Mouse (Mus musculus): ENCODE results near the gene Ston2.

The Ston2 gene

GRCm38 (mm10) chr12:91751893-91752597 lies 36.1 kb downstream of the Ston2 start:
- in situ Hi-C loops (cut with MboI, MseI): no loop called here

DNA sequence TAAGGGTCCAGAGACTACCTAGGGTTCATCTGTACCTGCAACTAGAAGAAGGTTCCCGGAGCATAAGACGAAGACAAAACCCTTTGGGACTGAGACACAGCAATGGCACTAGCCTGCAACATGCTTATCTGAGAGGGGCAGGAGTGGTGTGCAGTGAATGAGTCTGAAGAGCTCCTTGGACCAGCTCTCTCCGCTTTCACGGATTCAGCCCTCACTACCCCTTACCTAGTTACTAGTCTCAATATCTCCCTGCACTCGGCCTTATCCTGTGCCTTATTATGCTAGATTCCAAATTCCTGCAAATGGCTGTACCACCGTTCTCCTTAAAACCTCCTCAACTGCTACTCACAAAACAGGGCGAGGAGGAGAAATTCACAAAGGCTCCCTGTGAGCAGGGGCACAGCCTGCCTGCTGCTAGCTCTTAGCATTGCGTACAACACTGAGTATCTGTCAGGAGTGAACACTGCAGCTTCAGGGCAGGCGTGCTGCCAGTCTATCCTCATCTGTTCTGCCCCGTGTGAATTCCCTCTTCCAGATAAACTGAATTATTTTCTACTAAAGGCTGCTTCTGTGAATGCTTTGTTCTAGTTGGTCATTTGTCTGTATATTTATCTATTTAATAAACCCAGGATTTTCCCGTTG lies 38.5 kb downstream of the Ston2 start:
- in situ Hi-C loops (cut with MboI, MseI): loop anchor here (25.0 kb wide), 1 partner anchor 1012 kb away; the partner anchor contains the start of gene Dio2

DNA sequence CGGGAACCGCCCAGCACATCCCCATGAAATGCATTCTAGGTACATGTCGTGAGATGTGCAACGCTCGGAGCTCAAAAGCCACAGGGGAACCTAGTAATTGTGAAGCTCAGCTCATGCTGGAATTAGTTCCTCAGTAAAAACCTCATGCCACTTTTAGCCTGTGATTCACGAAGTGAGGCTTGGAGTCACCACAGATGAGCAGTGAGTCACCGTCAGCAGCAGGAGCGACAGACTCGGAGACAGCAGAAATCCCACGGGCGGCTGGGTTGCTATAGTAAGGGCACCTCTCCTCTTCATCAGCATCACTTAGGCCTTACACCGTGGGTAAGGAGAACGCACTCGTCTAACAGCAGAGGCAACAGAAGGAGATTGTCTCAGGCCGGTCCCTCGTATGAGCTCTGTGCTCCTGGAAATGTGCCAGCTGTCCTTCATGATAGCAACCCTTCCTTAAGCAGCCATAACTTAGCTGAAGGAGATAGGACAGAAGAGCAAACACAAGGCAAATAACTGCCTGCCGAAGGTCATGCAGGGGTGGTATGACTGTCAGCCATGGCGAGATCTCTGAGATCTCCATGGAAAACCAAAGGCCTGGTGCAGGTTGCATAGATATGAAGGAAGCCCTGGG lies 39.8 kb downstream of the Ston2 start:
- in situ Hi-C loops (cut with MboI, MseI): loop anchor here (25.0 kb wide), 1 partner anchor 1011 kb away; the partner anchor contains the start of gene Dio2

DNA sequence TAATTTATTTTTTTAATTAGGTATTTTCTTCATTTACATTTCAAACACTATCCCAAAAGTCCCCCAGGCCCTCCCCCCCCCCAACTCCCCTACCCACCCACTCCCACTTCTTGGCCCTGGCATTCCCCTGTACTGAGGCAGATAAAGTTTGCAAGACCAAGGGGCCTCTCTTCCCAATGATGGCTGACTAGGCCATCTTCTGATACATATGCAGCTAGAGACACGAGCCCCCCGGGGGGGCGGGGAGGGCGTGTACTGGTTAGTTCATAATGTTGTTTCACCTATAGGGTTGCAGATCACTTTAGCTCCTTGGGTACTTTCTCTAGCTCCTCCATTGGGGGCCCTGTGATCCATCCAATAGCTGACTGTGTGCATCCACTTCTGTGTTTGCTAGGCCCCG lies 41.3 kb downstream of the Ston2 start:
- in situ Hi-C loops (cut with MboI, MseI): loop anchor here (25.0 kb wide), 1 partner anchor 1010 kb away; the partner anchor contains the start of gene Dio2

GRCm38 (mm10) chr12:91745758-91746290 lies 42.4 kb downstream of the Ston2 start:
- in situ Hi-C loops (cut with MboI, MseI): loop anchor here (25.0 kb wide), 1 partner anchor 1009 kb away; the partner anchor contains the start of gene Dio2

DNA sequence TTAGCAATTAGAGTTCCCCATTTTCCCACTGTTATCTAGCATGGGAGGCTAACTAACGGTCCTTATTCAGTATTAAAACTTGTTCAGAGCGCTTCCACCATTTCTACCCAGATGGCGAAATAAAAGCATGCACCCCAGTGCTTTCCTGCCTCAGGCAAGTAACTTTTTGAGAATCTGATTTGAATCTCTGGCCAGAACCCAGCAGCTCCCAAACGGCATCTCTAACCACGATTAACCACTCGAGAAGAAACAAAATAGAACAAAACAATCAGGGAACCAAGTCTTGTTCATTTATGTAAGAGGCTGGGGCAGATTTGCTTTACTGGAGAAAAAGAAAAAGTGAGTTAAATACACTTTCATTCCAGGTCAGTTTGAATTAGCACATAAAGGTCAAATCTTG lies 44.1 kb downstream of the Ston2 start:
- in situ Hi-C loops (cut with MboI, MseI): loop anchor here (25.0 kb wide), 1 partner anchor 1007 kb away; the partner anchor contains the start of gene Dio2

DNA sequence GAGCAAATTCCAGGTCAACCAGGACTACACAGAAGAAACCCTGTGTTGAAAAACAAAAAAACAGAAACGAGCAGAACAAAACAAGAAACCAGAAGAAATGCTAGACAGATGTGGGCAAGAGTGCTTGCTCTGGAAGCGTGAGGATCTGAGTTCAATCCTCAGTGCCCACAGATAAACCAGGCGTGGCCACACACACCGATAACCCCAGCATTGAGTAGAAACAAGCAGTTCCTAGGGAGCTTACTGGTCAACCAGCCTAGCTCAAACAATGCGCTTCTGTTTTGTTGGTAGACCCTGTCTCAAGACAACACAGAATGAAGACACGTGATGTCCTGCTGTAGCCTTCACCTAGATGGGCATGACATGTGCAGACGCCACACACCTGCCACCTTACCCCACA lies 45.3 kb downstream of the Ston2 start:
- in situ Hi-C loops (cut with MboI, MseI): loop anchor here (25.0 kb wide), 1 partner anchor 1006 kb away; the partner anchor contains the start of gene Dio2

- in situ Hi-C loops (cut with MboI, MseI): loop anchor here (25.0 kb wide), 1 partner anchor 1001 kb away; the partner anchor contains the start of gene Dio2
Observed at GRCm38 (mm10) chr12:91738381-91738780, 49.8 kb downstream of the Ston2 start.

DNA sequence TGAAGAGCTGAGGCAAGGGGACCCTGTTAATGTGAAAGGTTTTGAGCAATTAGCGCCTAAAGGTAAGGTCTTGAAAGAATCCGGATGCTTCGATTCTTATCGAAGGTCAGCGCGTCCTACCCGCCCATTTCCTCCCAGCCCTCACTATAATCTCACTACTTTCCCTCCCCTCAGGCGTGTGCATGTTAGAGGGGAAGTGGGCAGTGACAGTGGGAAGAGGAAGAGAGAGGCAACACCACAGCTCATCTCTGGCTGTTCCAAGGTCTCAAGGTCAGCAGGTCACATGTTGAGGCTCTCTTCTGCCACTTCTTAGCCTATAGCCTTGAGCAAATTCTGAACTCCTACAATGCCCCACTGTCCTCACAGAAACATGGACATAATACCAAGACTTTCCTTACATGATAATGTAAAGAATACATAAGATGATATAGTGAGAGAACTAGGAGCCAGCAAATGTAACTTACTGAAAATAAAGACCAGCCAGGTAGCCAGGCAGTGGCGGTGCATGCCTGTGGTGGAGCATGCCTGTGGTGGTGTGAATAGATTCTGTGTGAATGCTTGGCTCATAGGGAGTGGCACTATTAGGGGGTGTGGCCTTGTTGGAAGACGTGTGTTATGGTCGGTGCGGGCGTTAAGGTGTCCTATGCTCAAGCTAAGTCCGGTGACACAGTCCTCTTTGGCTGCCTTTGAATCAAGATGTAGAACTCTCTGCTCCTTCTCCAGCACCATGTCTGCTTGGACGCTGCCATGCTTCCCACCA lies 51.8 kb downstream of the Ston2 start:
- in situ Hi-C loops (cut with MboI, MseI): loop anchor here (25.0 kb wide), 1 partner anchor 999 kb away; the partner anchor contains the start of gene Dio2

DNA sequence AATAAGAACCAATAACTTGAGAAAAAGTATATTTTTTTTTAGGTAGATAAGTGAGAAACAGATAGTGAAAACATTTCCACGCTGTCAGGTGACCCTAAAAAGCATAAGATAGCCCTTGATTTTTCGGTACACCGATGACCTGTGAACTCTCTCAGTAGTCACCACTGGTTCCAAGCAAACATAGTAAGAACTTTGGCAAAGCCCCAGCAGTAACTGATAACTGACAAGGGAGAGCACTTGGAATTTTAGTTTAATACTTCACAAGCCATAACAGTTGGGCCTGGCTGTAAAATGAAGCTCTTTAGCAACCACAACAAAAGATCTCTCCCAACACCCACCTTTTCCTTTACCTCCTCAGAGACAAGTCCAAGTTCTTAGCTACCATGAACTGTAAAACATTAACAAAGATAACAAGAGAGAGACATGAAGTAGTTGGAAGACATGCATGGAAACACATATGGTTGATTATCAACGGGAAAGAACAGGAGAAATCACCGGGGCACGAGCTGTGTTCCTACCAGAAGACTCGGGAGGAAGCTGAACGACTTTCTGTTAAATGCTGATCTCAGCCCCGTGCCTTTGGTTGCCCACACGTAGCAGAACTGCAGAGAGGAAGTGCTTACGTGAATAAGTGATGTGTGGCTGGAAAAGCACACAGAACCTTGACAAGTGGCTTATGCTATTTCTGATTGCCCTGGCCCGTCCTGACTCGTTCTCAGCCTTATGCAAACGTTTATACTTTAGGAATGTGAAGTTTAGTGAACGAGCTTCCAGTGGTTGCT lies 53.8 kb downstream of the Ston2 start:
- in situ Hi-C loops (cut with MboI, MseI): loop anchor here (25.0 kb wide), 1 partner anchor 997 kb away; the partner anchor contains the start of gene Dio2

- in situ Hi-C loops (cut with MboI, MseI): loop anchor here (25.0 kb wide), 1 partner anchor 996 kb away; the partner anchor contains the start of gene Dio2
Observed at GRCm38 (mm10) chr12:91732729-91733448, 55.3 kb downstream of the Ston2 start.

GRCm38 (mm10) chr12:91726202-91726601 lies 62.0 kb downstream of the Ston2 start:
- in situ Hi-C loops (cut with MboI, MseI): loop anchor here (25.0 kb wide), 1 partner anchor 989 kb away; the partner anchor contains the start of gene Dio2

DNA sequence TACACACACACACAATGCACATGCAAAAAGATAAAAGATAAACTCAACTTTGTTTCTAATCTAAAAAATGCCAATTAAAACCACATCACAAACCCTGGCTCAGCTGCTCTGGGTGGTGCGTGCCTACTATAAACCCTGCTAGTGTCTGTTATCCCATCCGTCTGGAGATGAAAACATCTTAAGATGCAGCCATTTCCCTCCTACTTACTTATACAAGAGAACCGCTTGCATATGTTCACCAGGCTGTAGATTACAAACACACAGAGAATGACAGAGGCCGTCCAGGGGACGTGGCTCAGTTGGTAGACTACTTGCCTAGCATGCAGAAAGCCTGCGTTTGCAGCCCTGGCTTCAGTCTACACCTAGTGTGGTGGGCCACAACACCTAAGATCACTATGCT lies 64.3 kb downstream of the Ston2 start:
- in situ Hi-C loops (cut with MboI, MseI): no loop called here

GRCm38 (mm10) chr12:91719134-91719533 lies 69.1 kb downstream of the Ston2 start:
- in situ Hi-C loops (cut with MboI, MseI): no loop called here

DNA sequence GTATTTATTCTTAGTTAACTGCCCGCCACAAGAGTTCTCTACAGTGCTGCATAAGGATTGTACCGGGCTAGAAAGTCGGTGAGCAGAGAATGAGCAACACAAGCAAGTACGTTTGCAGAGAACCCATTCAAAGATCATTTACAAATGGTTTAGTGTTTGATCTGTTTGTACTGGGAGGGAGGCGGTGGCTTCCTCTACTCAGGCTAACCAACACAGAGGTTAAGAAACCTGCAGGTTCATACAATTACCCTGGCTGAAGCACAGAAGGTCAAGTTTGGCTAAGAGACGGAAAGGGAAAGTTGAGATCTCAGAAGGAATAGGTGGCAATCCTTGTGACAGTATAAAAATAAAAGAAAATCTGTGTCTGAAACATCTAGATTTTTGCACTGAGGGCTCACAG lies 72.5 kb downstream of the Ston2 start:
- in situ Hi-C loops (cut with MboI, MseI): no loop called here

DNA sequence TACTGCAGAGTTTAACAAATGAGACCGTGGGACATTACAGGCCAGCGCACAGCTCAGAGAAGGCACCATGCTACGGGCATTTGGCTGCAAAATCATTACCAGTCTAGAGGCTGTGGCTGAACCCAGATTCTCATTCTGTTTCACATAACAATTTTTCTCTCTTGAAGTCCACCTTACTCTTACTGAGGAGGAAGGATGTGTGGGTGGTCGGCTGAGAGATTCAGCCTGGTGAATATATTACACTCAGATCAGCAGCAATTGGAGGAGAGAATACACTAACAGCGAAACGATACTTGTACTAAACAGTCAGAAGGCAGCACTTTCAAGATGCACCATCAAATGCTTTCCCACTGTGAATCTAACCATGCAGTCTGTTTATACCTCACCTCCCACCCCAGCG lies 74.8 kb downstream of the Ston2 start:
- in situ Hi-C loops (cut with MboI, MseI): no loop called here

- in situ Hi-C loops (cut with MboI, MseI): no loop called here
Observed at GRCm38 (mm10) chr12:91711655-91712054, 76.5 kb downstream of the Ston2 start.

DNA sequence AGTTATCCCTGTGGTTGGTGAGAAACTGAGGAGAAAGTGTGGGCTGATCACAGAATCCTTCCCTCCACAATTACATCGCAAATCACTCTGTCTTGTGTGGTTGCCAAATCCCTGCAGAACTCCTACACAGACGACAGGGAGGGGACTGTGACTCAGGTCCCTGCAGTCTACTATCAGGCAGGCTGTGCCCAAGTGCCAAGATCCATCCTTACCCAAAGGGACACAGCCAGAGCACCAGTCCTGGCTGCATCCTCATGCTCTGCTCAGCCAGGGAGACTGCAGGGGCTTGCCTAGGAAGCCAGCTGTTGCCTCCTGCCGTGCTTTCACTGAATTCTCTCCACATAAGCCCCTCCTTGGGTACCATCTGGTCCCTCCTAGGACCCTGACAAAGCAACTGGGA lies 77.3 kb downstream of the Ston2 start:
- in situ Hi-C loops (cut with MboI, MseI): no loop called here

DNA sequence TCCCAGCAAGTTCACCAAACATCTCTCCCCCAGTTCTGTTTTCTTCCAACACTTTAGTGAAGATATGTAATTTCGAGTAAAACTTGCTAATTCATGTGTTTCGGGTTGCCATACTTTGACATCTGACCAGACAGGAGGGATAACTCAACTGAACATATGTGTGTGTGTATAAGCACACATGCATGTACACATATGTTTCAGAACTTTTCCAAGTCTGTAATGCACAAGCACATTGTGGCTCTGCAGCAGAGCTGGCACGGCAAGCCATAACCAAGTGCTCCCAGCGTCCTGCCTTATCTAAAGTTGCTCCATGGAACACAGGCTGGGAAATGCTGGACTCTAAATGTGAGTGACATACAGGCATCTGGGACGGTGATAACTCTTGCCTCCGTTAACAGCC lies 78.6 kb downstream of the Ston2 start:
- in situ Hi-C loops (cut with MboI, MseI): no loop called here

GRCm38 (mm10) chr12:91709232-91709631 lies 79.0 kb downstream of the Ston2 start:
- in situ Hi-C loops (cut with MboI, MseI): no loop called here

Measured in regulatory T cell (primary cell).